Mouse (Mus musculus): Measurements from ENCODE around the gene Nfyb. TPM values are rescaled to one million over a fixed set of nuclear protein-coding genes. Genes with fewer than 3 reads are reported as not detected.

The Nfyb gene
- polyA plus RNA-seq, 1 experiment from 2014 or later, result 68.9 TPM

DNA sequence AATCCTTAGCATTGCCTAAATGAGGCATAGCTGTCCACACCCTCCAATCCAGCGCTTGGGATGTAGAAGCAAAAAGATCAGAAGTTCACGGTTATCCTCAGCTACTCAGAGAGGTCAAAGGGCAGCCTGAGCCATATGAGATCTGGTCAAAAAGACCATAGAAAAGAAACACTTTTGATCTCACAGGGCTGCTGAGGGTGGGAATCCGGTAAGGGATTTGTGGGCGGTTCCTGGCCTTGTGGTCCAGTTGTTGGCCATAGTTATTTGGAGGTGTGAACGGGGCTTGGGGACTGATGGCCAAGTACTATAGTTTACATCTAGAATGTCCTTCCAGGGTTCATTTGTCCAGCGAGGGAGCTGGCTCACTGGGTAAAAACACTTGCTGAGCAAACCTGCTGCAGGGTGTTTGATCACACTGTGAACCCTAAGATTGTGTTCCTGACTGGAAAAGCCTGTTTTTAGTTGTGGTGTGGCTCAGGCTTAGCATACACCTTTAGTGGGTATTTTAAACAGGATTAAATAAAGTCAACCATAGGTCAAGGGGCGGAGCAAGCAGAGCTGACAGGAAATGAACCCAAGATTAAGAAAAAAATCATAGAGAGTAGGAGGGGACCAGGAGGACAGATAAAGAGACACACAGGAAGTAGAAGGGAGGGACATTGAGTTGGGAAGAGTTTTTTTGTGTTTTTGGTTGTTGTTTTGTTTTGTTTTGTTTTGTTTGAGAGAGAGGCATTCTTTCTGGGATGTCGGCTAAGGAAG, 15.0 kb upstream of the Nfyb start:
- no peak for ATAC-seq
- Histone ChIP-seq H3K4me2 (no peak overlapping the region), H3K27me3 (no peaks in the 10 kb centered on the region), H3K27ac (no peak overlapping the region), H3K9me3 (replicated peaks) (no peaks in the 10 kb centered on the region), H3K4me3 (no peak overlapping the region), H3K9ac (no peak overlapping the region), H3K36me3 (ENCODE audit: poor library complexity, severe bottlenecking) (no peaks in the 10 kb centered on the region), H3K4me1 (0 out of 2 replicates have a peak, but pooled peaks cover 4% of the 10 kb centered on the region)
- WGBS, result 83% methylated on average over 8 of the region's 8 CpGs

- H3K4me3 ChIP-seq, result no peak overlapping the region
- 0 out of 2 replicates have a peak, but pooled peaks cover 4% of the 10 kb centered on the region for H3K4me1 ChIP-seq
- H3K27ac ChIP-seq, result no peak overlapping the region
- no peak for ATAC-seq
- no peaks in the 10 kb centered on the region for H3K27me3 ChIP-seq
- no peaks in the 10 kb centered on the region for H3K9me3 ChIP-seq (replicated peaks)
- no peaks in the 10 kb centered on the region for H3K36me3 ChIP-seq (ENCODE audit: poor library complexity, severe bottlenecking)
- H3K4me2 ChIP-seq, result no peak overlapping the region
- no peak overlapping the region for H3K9ac ChIP-seq
- WGBS, result 31% methylated on average over 13 of the region's 13 CpGs
Measured at GRCm38 (mm10) chr10:82777886-82778285, 13.9 kb upstream of the Nfyb start.

- Histone ChIP-seq H3K36me3 (ENCODE audit: poor library complexity, severe bottlenecking) (no peaks in the 10 kb centered on the region), H3K4me2 (no peak overlapping the region), H3K9ac (no peak overlapping the region), H3K4me1 (0 out of 2 replicates have a peak, but pooled peaks cover 4% of the 10 kb centered on the region), H3K4me3 (no peak overlapping the region), H3K27me3 (no peaks in the 10 kb centered on the region), H3K27ac (no peak overlapping the region), H3K9me3 (replicated peaks) (no peaks in the 10 kb centered on the region)
- 43% methylated on average over 2 of the region's 2 CpGs for WGBS
- ATAC-seq, result no peak
Measured at GRCm38 (mm10) chr10:82777075-82777474, 13.1 kb upstream of the Nfyb start.

DNA sequence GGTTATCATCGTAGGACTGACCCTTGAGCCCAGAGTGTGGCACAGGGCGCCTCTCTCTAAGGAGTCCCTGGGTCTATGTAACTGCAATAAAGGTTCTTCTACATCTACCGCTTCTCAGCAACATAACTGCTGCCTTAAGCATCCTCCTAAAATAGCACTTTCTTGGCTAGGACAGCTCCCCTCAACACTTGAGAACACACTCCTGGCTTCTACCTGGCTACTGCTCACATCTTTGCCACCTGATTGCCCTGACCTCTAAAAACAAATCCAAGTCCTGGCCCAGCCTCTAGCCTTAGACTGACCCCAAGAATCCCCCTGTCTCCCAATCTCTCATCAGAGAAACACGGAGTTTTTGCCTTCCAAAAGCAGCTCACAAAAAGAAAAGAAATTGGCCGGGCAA, 10.9 kb upstream of the Nfyb start:
- no peak for ATAC-seq
- no peak overlapping the region for H3K4me2 ChIP-seq
- H3K9ac ChIP-seq, result no peak overlapping the region
- 0 out of 2 replicates have a peak, but pooled peaks cover 4% of the 10 kb centered on the region for H3K4me1 ChIP-seq
- no peaks in the 10 kb centered on the region for H3K36me3 ChIP-seq (ENCODE audit: poor library complexity, severe bottlenecking)
- WGBS, result 92% methylated on average over 5 of the region's 5 CpGs
- H3K9me3 ChIP-seq (replicated peaks), result no peaks in the 10 kb centered on the region
- no peak overlapping the region for H3K27ac ChIP-seq
- H3K4me3 ChIP-seq, result no peak overlapping the region
- no peaks in the 10 kb centered on the region for H3K27me3 ChIP-seq

GRCm38 (mm10) chr10:82771595-82772170, 7.7 kb upstream of the Nfyb start:
- H3K4me1 ChIP-seq, result no peaks in the 10 kb centered on the region
- no peaks in the 10 kb centered on the region for H3K9me3 ChIP-seq (replicated peaks)
- no peaks in the 10 kb centered on the region for H3K36me3 ChIP-seq (ENCODE audit: poor library complexity, severe bottlenecking)
- no peak overlapping the region for H3K27ac ChIP-seq
- no peak overlapping the region for H3K4me2 ChIP-seq
- ATAC-seq, result no peak
- H3K27me3 ChIP-seq, result no peaks in the 10 kb centered on the region
- no peak overlapping the region for H3K4me3 ChIP-seq
- no peak overlapping the region for H3K9ac ChIP-seq
- 82% methylated on average over 9 of the region's 9 CpGs for WGBS

DNA sequence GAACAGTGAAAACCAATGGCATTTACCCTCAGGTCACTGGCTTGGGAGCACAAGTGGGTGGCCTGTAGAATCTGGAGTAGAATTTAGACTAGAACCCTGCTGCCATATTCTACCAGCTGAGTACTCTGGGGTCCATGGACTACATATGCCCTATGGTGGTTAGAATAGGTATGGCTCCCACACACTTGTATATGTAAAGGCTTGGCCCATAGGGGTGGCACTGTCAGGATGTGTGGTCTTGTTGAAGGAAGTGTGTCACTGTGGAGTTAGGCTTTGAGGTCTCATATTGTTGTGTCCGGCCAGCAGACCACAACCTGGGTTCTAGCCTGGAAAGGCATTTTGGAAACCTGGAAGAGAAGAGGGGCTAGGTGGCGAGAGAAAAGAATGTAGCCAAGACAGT, 6.8 kb upstream of the Nfyb start:
- Histone ChIP-seq H3K9me3 (replicated peaks) (no peaks in the 10 kb centered on the region), H3K36me3 (ENCODE audit: poor library complexity, severe bottlenecking) (no peaks in the 10 kb centered on the region), H3K27me3 (no peaks in the 10 kb centered on the region), H3K4me2 (no peak overlapping the region), H3K4me3 (no peak overlapping the region), H3K4me1 (no peaks in the 10 kb centered on the region), H3K27ac (no peak overlapping the region), H3K9ac (no peak overlapping the region)
- ATAC-seq, result no peak
- 93% methylated on average over 2 of the region's 2 CpGs for WGBS

DNA sequence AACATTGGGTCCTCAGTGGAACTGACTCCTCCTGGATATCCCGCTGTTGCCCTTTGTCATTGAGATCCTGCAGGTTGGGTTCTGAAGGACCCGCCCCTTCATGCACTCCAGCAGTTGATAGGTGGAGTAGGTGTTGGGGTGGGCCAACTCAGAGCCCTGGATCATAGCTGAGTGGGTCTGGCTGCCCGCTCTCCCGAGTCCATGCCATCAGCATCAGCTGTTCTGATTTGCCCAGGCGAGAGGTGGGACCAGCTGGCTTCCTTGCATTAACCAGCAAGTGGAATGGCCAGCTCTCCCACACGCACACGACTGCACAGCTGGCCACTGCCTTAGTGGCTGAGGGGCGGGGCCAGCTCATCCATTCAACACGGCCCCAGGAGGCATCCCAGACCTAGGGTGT, 5.0 kb upstream of the Nfyb start:
- Histone ChIP-seq H3K27ac (no peak overlapping the region), H3K9ac (no peak overlapping the region), H3K4me2 (no peak overlapping the region), H3K4me3 (no peak overlapping the region), H3K36me3 (ENCODE audit: poor library complexity, severe bottlenecking) (no peaks in the 10 kb centered on the region), H3K9me3 (replicated peaks) (no peaks in the 10 kb centered on the region), H3K4me1 (peaks cover 5% of the 10 kb centered on the region; the same call in 1 of the 2 replicates), H3K27me3 (no peaks in the 10 kb centered on the region)
- WGBS, result 29% methylated on average over 9 of the region's 9 CpGs
- ATAC-seq, result no peak

- Histone ChIP-seq H3K4me2 (peak overlapping the region; percentile 78), H3K4me1 (peaks cover 50% of the 10 kb centered on the region), H3K9ac (peak overlapping the region; percentile 99), H3K36me3 (ENCODE audit: poor library complexity, severe bottlenecking) (peaks cover 32% of the 10 kb centered on the region), H3K9me3 (replicated peaks) (no peaks in the 10 kb centered on the region), H3K4me3 (peak overlapping the region; percentile 86), H3K27ac (peak overlapping the region; percentile 100), H3K27me3 (no peaks in the 10 kb centered on the region)
- ATAC-seq, result peak; percentile 4; the same call in 1 of the 2 replicates
- WGBS, result under 1% methylated on average over 43 of the region's 48 CpGs
Measured at GRCm38 (mm10) chr10:82762756-82763681, 925 bp downstream of the Nfyb start.

DNA sequence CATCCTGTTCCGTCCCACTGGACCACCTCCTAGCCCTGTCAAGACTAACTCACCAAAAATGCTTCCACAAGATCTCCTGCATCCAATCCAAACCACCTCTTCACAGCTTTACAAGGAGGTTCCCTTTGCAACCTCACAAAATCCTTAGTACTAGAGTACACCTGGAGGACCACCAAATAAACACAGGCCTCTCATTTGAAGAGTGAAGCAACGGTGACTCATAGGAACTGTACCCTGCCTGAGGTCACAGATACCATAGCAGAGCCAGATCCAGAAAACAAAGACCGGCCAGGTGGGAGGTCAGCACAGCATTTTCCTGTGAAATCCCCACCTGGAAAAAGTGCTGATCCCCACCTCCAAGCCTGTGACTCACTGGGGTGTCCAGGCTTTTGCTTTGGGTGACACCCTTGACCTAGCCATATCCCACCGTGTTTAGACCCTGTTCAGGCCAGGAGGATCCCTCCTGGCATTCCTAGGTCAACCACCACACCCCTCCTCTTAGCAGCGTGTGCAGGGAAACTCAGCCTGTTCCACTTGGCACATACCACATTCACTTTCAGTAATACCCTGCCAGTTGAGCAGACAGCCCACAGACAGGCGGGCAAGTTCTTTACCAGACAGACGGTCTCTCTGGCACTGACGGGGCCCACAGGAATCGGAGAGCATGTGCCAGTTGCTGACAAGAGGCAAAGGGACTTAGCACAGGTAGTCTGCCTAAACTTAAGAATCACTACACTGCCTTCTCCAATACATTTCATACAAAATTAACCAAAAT, 2.7 kb downstream of the Nfyb start:
- WGBS, result 68% methylated on average over 9 of the region's 9 CpGs
- H3K9ac ChIP-seq, result peak overlapping the region; percentile 60
- no peaks in the 10 kb centered on the region for H3K27me3 ChIP-seq
- no peak for ATAC-seq
- H3K36me3 ChIP-seq (ENCODE audit: poor library complexity, severe bottlenecking), result peaks cover 50% of the 10 kb centered on the region
- peak overlapping the region; percentile 78 for H3K4me2 ChIP-seq
- H3K27ac ChIP-seq, result peak overlapping the region; percentile 25; the same call in 1 of the 2 replicates
- no peaks in the 10 kb centered on the region for H3K9me3 ChIP-seq (replicated peaks)
- peak overlapping the region; percentile 20 for H3K4me3 ChIP-seq
- peaks cover 63% of the 10 kb centered on the region for H3K4me1 ChIP-seq

- WGBS, result 92% methylated on average over 5 of the region's 5 CpGs
- no peak overlapping the region for H3K27ac ChIP-seq
- peak overlapping the region; percentile 78 for H3K4me2 ChIP-seq
- no peak for ATAC-seq
- H3K9ac ChIP-seq, result no peak overlapping the region
- no peak overlapping the region for H3K4me3 ChIP-seq
- peaks cover 63% of the 10 kb centered on the region for H3K4me1 ChIP-seq
- no peaks in the 10 kb centered on the region for H3K27me3 ChIP-seq
- H3K36me3 ChIP-seq (ENCODE audit: poor library complexity, severe bottlenecking), result peaks cover 63% of the 10 kb centered on the region
- no peaks in the 10 kb centered on the region for H3K9me3 ChIP-seq (replicated peaks)
Measured at GRCm38 (mm10) chr10:82759706-82760105, 4.2 kb downstream of the Nfyb start.

- Histone ChIP-seq H3K9ac (no peak overlapping the region), H3K27me3 (no peaks in the 10 kb centered on the region), H3K27ac (peak overlapping the region; percentile 44; the same call in 1 of the 2 replicates), H3K36me3 (ENCODE audit: poor library complexity, severe bottlenecking) (peaks cover 71% of the 10 kb centered on the region), H3K4me1 (peaks cover 58% of the 10 kb centered on the region), H3K4me3 (no peak overlapping the region), H3K9me3 (replicated peaks) (no peaks in the 10 kb centered on the region), H3K4me2 (no peak overlapping the region)
- 96% methylated on average over 3 of the region's 3 CpGs for WGBS
- no peak for ATAC-seq
Measured at GRCm38 (mm10) chr10:82758878-82759277, 5.1 kb downstream of the Nfyb start.
